Mouse (Mus musculus) forebrain, embryonic 16.5 days (tissue): ENCODE measurements around the gene Krt88. TPM values are rescaled to one million over a fixed set of nuclear protein-coding genes. Genes with fewer than 3 reads are reported as not detected.

Experiments used
- ATAC-seq: fragments of 200-750 bp; cut with Nextera tagmentation; 2 replicates; pipeline ENCODE4 v1.8.0; 2017; ENCODE audit warnings: mild to moderate bottlenecking, moderate library complexity
- H3K27ac ChIP-seq: fragments of 300-500 bp; sonication (generic); 2 replicates; pipeline ENCODE4 v1.5.1; 2014; ENCODE audit warnings: low read length, control low read depth
- H3K27me3 ChIP-seq: fragments of 300-500 bp; sonication (generic); replicated peaks from 2 replicates; pipeline ENCODE4 v1.6.1; 2014; ENCODE audit warnings: low read length; ENCODE audit not compliant: control insufficient read depth, insufficient read depth
- H3K36me3 ChIP-seq: fragments of 300-500 bp; sonication (generic); 2 replicates; pipeline ENCODE4 v1.6.1; 2014; ENCODE audit not compliant: control insufficient read depth, insufficient read depth
- H3K4me1 ChIP-seq: fragments of 300-500 bp; sonication (generic); replicated peaks from 2 replicates; pipeline ENCODE4 v1.6.1; 2014; ENCODE audit warnings: low read length; ENCODE audit not compliant: control insufficient read depth, insufficient read depth
- H3K4me2 ChIP-seq: fragments of 300-500 bp; sonication (generic); 2 replicates; pipeline ENCODE4 v1.6.1; 2014; ENCODE audit warnings: mild to moderate bottlenecking, low read length, control low read depth
- H3K4me3 ChIP-seq: fragments of 300-500 bp; sonication (generic); replicated peaks from 2 replicates; pipeline ENCODE4 v1.5.1; 2014; ENCODE audit warnings: mild to moderate bottlenecking, low read length, control low read depth
- H3K9ac ChIP-seq: fragments of 300-500 bp; sonication (generic); replicated peaks from 2 replicates; pipeline ENCODE4 v1.6.1; 2014; ENCODE audit warnings: low read depth, low read length, control low read depth
- H3K9me3 ChIP-seq: fragments of 300-500 bp; sonication (generic); 2 replicates; pipeline ENCODE4 v1.6.1; 2016; ENCODE audit warnings: low read length; ENCODE audit not compliant: control insufficient read depth
- WGBS: fragments of 180-500 bp; shearing (Covaris S2); extraction: QIAGEN DNeasy Blood & Tissue Kit; methylation state at CpG from one replicate; pipeline ENCODE4 v1.1.7; 2014; 5-methylcytosine and 5-hydroxymethylcytosine counted together
- polyA plus RNA-seq: library from polyadenylated mRNA; unstranded; fragments of >200 nt; fragmentation: Nextera tagmentation; extraction: Ambion mirVana; gene quantifications from 2 replicates; pipeline ENCODE4 v1.2.1, GENCODE M21; 2015

The Krt88 gene
- polyA plus RNA-seq, 1 experiment from 2014 or later = not detected

- Histone ChIP-seq H3K4me2 (no peak overlapping the region), H3K27me3 (peaks cover 9% of the 10 kb centered on the region), H3K9ac (no peak overlapping the region), H3K27ac (no peak overlapping the region), H3K4me1 (peaks cover 8% of the 10 kb centered on the region; the same call in 1 of the 2 replicates), H3K36me3 (no peaks in the 10 kb centered on the region), H3K9me3 (no peaks in the 10 kb centered on the region), H3K4me3 (no peak overlapping the region)
- WGBS = 93% methylated on average over 5 of the region's 7 CpGs
- ATAC-seq = no peak
Measured at GRCm38 (mm10) chr15:101436611-101437010, 10.9 kb upstream of the Krt88 start.

GRCm38 (mm10) chr15:101438555-101438954 lies 9.0 kb upstream of the Krt88 start, which contains the start of gene Krt87:
Gene Krt87 (minus strand): TSS chr15:101438804.
- peak within 1 kb of the TSS; percentile 37 for H3K4me3 ChIP-seq
- H3K9ac ChIP-seq = peak within 1 kb of the TSS; percentile 24
- H3K36me3 ChIP-seq = no peaks in the 10 kb centered on the region
- WGBS = 2% methylated on average over 30 of the region's 34 CpGs
- peaks cover 8% of the 10 kb centered on the region; the same call in 1 of the 2 replicates for H3K4me1 ChIP-seq
- peak within 1 kb of the TSS; percentile 50 for H3K4me2 ChIP-seq
- no peaks in the 10 kb centered on the region for H3K9me3 ChIP-seq
- H3K27ac ChIP-seq = no peak within 1 kb of the TSS
- H3K27me3 ChIP-seq = peaks cover 9% of the 10 kb centered on the region
- ATAC-seq = no peak

- Histone ChIP-seq H3K27me3 (peaks cover 9% of the 10 kb centered on the region), H3K9ac (no peak overlapping the region), H3K9me3 (no peaks in the 10 kb centered on the region), H3K4me1 (peaks cover 8% of the 10 kb centered on the region; the same call in 1 of the 2 replicates), H3K4me2 (no peak overlapping the region), H3K27ac (no peak overlapping the region), H3K36me3 (no peaks in the 10 kb centered on the region), H3K4me3 (no peak overlapping the region)
- WGBS = 72% methylated on average over 4 of the region's 4 CpGs
- ATAC-seq = peak; percentile 66
Measured at GRCm38 (mm10) chr15:101440837-101441236, 6.7 kb upstream of the Krt88 start.

DNA sequence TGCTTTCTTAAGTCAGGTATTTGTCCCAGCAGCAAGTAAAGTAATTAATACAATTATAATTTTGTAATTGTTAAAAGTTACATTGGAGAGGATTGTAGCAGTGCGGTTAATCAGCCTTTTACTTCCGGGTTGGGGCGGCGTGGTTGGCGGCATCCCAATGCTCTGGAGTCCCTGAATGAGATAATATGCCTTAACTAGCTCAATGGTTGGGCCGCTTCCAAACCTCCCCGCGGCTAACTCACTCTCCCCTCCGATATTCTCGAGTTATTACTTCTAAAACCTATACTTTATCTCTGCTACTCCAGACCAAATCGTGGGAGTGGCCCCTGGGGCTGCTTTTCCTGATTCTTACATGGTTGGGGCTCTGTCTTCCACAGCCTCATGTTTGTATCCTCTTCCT lies 972 bp upstream of the Krt88 start:
- 41% methylated on average over 11 of the region's 11 CpGs for WGBS
- Histone ChIP-seq H3K27ac (no peak overlapping the region), H3K4me1 (no peaks in the 10 kb centered on the region), H3K9ac (no peak overlapping the region), H3K4me3 (no peak overlapping the region), H3K9me3 (no peaks in the 10 kb centered on the region), H3K36me3 (no peaks in the 10 kb centered on the region), H3K4me2 (no peak overlapping the region), H3K27me3 (no peaks in the 10 kb centered on the region)
- ATAC-seq = no peak

GRCm38 (mm10) chr15:101453093-101453736 lies 5.7 kb downstream of the Krt88 start:
- Histone ChIP-seq H3K4me3 (no peak overlapping the region), H3K27ac (no peak overlapping the region), H3K9ac (no peak overlapping the region), H3K27me3 (no peaks in the 10 kb centered on the region), H3K36me3 (no peaks in the 10 kb centered on the region), H3K9me3 (no peaks in the 10 kb centered on the region), H3K4me2 (no peak overlapping the region), H3K4me1 (peaks cover 2% of the 10 kb centered on the region; the same call in 1 of the 2 replicates)
- 0 out of 2 replicates have a peak, but pooled peaks have one; percentile 49 for ATAC-seq
- 11% methylated on average over 13 of the region's 13 CpGs for WGBS

GRCm38 (mm10) chr15:101454774-101455173 lies 7.2 kb downstream of the Krt88 start:
- H3K4me2 ChIP-seq = no peak overlapping the region
- H3K9ac ChIP-seq = no peak overlapping the region
- peaks cover 5% of the 10 kb centered on the region; the same call in 1 of the 2 replicates for H3K4me1 ChIP-seq
- no peak overlapping the region for H3K4me3 ChIP-seq
- H3K27ac ChIP-seq = no peak overlapping the region
- ATAC-seq = no peak
- WGBS = 91% methylated on average over 8 of the region's 8 CpGs
- H3K36me3 ChIP-seq = no peaks in the 10 kb centered on the region
- H3K27me3 ChIP-seq = no peaks in the 10 kb centered on the region
- no peaks in the 10 kb centered on the region for H3K9me3 ChIP-seq

DNA sequence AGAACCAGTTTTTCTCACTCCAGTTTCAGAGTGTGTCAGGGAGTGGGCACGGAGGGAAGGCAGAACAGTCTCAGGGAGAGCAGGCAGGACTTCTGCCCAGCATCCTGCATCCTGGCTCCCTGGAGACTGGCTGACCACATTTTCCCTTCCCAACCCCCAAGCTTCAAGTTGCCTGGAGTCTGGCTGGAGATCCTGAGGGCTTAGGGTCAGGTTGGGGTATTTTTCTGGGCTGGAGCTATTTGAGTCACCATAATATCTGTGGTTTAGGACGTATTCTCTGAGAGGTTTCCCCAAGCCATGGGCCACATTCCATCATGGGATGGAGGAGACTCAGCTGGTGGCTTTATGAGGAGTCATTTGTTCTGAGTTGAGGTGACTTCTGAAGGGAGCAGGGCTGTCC lies 7.7 kb downstream of the Krt88 start:
- ATAC-seq = no peak
- WGBS = 87% methylated on average over 2 of the region's 2 CpGs
- H3K4me3 ChIP-seq = no peak overlapping the region

DNA sequence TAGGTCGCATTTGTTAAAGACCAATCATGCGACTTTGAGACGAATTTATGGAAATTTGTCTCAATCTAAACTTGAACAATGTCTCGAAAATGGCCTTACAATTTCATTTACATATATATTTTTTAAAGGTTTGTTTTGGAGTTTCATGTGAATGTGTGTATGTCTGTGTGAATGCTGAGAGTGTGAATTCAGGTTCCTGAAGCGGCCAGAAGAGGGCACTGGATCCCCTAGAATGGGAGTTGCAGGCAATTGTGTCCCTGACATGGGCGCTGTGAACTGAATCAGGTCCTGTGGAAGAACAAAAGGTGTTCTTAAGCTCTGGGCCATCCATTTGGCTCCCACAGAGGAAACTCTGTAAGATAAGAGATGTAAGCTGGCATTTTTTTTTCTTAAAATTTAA lies 8.3 kb downstream of the Krt88 start:
- WGBS = 91% methylated on average over 6 of the region's 6 CpGs
- ATAC-seq = no peak

More for the DNA sequence above, 7.7 kb downstream of the Krt88 start:
- H3K4me1 ChIP-seq = peaks cover 5% of the 10 kb centered on the region; the same call in 1 of the 2 replicates
- no peak overlapping the region for H3K4me2 ChIP-seq
- no peaks in the 10 kb centered on the region for H3K9me3 ChIP-seq
- H3K9ac ChIP-seq = no peak overlapping the region
- no peak overlapping the region for H3K27ac ChIP-seq
- no peaks in the 10 kb centered on the region for H3K27me3 ChIP-seq
- H3K36me3 ChIP-seq = no peaks in the 10 kb centered on the region

GRCm38 (mm10) chr15:101458361-101458930 lies 10.9 kb downstream of the Krt88 start:
- ATAC-seq = no peak
- no peaks in the 10 kb centered on the region for H3K27me3 ChIP-seq
- H3K36me3 ChIP-seq = no peaks in the 10 kb centered on the region
- H3K4me1 ChIP-seq = peaks cover 5% of the 10 kb centered on the region; the same call in 1 of the 2 replicates
- no peak overlapping the region for H3K4me3 ChIP-seq
- H3K9me3 ChIP-seq = no peaks in the 10 kb centered on the region
- no peak overlapping the region for H3K9ac ChIP-seq
- WGBS = 34% methylated on average over 16 of the region's 16 CpGs
- 0 out of 2 replicates have a peak overlapping the region, but pooled peaks have one; percentile 17 for H3K4me2 ChIP-seq
- H3K27ac ChIP-seq = no peak overlapping the region

More for the DNA sequence above, 8.3 kb downstream of the Krt88 start:
- H3K27ac ChIP-seq = no peak overlapping the region
- H3K4me3 ChIP-seq = no peak overlapping the region
- H3K27me3 ChIP-seq = no peaks in the 10 kb centered on the region
- H3K36me3 ChIP-seq = no peaks in the 10 kb centered on the region
- no peak overlapping the region for H3K4me2 ChIP-seq
- H3K4me1 ChIP-seq = peaks cover 5% of the 10 kb centered on the region; the same call in 1 of the 2 replicates
- H3K9me3 ChIP-seq = no peaks in the 10 kb centered on the region
- H3K9ac ChIP-seq = no peak overlapping the region
